Mouse (Mus musculus): Measurements from ENCODE around the gene Gm29797. TPM values are rescaled to one million over a fixed set of nuclear protein-coding genes. Genes with fewer than 3 reads are reported as not detected.

Gm29797 gene
- polyA plus RNA-seq, 1 experiment from 2014 or later: 0.21 TPM

DNA sequence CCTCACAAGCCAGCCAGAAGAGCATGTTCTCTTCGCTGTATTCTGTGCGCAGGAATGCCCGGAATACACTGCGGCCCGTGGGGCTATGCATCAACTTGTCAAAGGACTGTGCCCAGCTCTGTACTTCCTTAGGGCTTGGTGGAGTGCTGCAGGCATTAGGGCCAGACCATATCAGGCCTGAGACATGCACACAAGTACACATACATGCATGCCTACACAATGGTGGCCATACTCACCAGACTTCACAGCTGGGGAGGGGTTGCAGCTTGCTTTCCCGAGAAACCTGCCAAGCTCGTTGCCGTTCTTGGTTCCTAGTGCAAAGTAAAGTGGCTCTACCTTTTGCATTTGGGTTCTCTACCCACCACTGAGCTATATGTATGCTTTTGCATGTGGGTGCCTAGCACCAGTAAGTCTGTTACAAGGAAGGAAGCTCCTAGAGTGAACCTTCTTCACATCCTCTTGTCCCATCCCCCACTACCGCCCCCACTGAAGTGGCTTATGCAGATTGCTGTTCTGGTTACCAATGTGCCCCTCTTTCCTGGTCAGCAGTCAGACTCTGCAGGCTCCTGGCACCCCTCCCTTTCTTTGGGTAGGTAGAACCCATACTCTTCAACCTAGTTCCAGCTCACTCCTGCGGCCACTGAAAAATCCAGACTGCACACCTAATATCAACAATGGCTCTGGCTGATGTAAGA, 32.8 kb downstream of the Gm29797 start:
- no peak overlapping the region for H3K4me3 ChIP-seq (ENCODE audit: low read length)
- no peaks in the 10 kb centered on the region for H3K27me3 ChIP-seq (ENCODE audit: control insufficient read depth, insufficient read depth, low read depth, low read length)
- no peak overlapping the region for H3K4me2 ChIP-seq (ENCODE audit: low read depth, low read length)
- no peak overlapping the region for H3K9ac ChIP-seq (ENCODE audit: low read length)
- H3K9me3 ChIP-seq (ENCODE audit: control insufficient read depth, low read length): no peaks in the 10 kb centered on the region
- peaks cover 11% of the 10 kb centered on the region for H3K4me1 ChIP-seq (replicated peaks; ENCODE audit: control insufficient read depth, insufficient read depth, low read length)
- H3K27ac ChIP-seq (ENCODE audit: low read length): no peak overlapping the region
- 85% methylated on average over 10 of the region's 10 CpGs for WGBS
- peaks cover 11% of the 10 kb centered on the region for H3K36me3 ChIP-seq (ENCODE audit: control insufficient read depth, insufficient read depth, low read length)
- no peak for ATAC-seq (ENCODE audit: low read depth)

DNA sequence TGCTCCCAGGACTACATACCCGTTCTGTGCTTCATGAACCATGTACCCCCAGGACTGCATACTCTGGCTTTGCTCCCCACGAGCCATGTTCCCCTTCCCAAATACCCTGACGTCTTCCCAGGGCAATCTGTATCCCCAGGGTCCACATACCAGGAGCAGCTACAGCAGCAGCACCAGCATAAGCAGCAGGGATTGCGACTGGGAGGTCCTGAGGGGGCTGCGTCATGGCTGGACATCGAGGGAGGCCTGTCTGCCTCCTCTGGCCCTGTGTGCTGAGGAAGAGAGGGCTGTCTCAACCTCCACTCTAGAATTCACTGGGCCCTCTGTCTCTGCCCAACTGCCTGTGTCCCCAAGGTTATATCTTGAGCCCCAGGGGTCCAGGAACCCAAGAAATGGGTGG, 34.2 kb downstream of the Gm29797 start:
- H3K27ac ChIP-seq (ENCODE audit: low read length): no peak overlapping the region
- H3K9ac ChIP-seq (ENCODE audit: low read length): no peak overlapping the region
- peaks cover 11% of the 10 kb centered on the region for H3K4me1 ChIP-seq (replicated peaks; ENCODE audit: control insufficient read depth, insufficient read depth, low read length)
- ATAC-seq (ENCODE audit: low read depth): no peak
- H3K9me3 ChIP-seq (ENCODE audit: control insufficient read depth, low read length): no peaks in the 10 kb centered on the region
- H3K4me3 ChIP-seq (ENCODE audit: low read length): no peak overlapping the region
- 87% methylated on average over 6 of the region's 6 CpGs for WGBS
- peaks cover 11% of the 10 kb centered on the region for H3K36me3 ChIP-seq (ENCODE audit: control insufficient read depth, insufficient read depth, low read length)
- H3K4me2 ChIP-seq (ENCODE audit: low read depth, low read length): no peak overlapping the region
- no peaks in the 10 kb centered on the region for H3K27me3 ChIP-seq (ENCODE audit: control insufficient read depth, insufficient read depth, low read depth, low read length)

DNA sequence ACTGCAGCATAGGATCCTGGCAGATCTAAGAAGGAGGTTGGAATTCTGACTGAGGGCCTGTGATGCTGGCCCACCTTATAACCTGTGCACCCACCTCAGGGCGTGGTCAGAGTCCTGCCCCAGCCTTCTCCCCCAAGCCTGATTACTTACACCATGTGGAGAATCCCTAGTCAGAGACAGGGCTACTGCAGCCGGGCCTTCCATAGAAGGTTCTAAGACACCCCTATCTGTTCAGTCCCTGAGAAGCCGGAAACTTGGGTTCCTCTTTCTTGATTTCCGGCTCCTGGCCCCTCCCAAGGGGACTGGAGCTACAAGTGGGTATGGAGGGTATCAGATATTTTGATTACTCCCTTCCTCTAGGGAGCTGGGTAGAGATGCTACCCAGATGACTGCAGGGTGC, 34.7 kb downstream of the Gm29797 start:
- ATAC-seq (ENCODE audit: low read depth): no peak
- H3K9me3 ChIP-seq (ENCODE audit: control insufficient read depth, low read length): no peaks in the 10 kb centered on the region
- WGBS: 90% methylated on average over 4 of the region's 4 CpGs
- H3K27me3 ChIP-seq (ENCODE audit: control insufficient read depth, insufficient read depth, low read depth, low read length): no peaks in the 10 kb centered on the region
- peaks cover 10% of the 10 kb centered on the region for H3K36me3 ChIP-seq (ENCODE audit: control insufficient read depth, insufficient read depth, low read length)
- no peak overlapping the region for H3K4me3 ChIP-seq (ENCODE audit: low read length)
- no peak overlapping the region for H3K27ac ChIP-seq (ENCODE audit: low read length)
- no peak overlapping the region for H3K9ac ChIP-seq (ENCODE audit: low read length)
- H3K4me1 ChIP-seq (replicated peaks; ENCODE audit: control insufficient read depth, insufficient read depth, low read length): peaks cover 11% of the 10 kb centered on the region
- no peak overlapping the region for H3K4me2 ChIP-seq (ENCODE audit: low read depth, low read length)

DNA sequence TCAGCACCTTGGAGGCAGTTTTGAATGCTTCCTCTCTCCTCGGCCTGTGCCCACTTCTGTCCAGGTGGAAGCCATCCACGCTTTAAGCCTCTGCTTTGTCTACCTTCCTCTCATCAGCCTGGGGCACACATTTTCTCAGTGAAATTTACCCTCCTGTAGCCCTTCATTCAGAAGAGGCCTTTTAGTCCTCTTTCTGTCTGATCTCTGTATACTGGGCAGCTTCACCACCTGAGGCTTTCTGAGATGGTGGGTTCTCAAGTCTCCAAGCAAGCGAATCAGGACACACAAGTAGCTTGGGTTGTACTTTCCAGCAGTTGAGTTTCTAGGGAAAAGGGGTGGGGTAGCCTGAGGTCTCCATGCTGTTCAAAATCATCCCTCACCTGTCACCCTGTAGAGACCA, 35.5 kb downstream of the Gm29797 start:
- H3K27me3 ChIP-seq (ENCODE audit: control insufficient read depth, insufficient read depth, low read depth, low read length): no peaks in the 10 kb centered on the region
- peak overlapping the region; percentile 82; the same call in 1 of the 2 replicates for H3K9ac ChIP-seq (ENCODE audit: low read length)
- 79% methylated on average over 3 of the region's 3 CpGs for WGBS
- H3K27ac ChIP-seq (ENCODE audit: low read length): no peak overlapping the region
- ATAC-seq (ENCODE audit: low read depth): no peak
- H3K4me3 ChIP-seq (ENCODE audit: low read length): no peak overlapping the region; the same call in 1 of the 2 replicates
- H3K4me1 ChIP-seq (replicated peaks; ENCODE audit: control insufficient read depth, insufficient read depth, low read length): peaks cover 11% of the 10 kb centered on the region
- H3K4me2 ChIP-seq (ENCODE audit: low read depth, low read length): peak overlapping the region; percentile 91; the same call in 1 of the 2 replicates
- no peaks in the 10 kb centered on the region for H3K9me3 ChIP-seq (ENCODE audit: control insufficient read depth, low read length)
- peaks cover 6% of the 10 kb centered on the region for H3K36me3 ChIP-seq (ENCODE audit: control insufficient read depth, insufficient read depth, low read length)

DNA sequence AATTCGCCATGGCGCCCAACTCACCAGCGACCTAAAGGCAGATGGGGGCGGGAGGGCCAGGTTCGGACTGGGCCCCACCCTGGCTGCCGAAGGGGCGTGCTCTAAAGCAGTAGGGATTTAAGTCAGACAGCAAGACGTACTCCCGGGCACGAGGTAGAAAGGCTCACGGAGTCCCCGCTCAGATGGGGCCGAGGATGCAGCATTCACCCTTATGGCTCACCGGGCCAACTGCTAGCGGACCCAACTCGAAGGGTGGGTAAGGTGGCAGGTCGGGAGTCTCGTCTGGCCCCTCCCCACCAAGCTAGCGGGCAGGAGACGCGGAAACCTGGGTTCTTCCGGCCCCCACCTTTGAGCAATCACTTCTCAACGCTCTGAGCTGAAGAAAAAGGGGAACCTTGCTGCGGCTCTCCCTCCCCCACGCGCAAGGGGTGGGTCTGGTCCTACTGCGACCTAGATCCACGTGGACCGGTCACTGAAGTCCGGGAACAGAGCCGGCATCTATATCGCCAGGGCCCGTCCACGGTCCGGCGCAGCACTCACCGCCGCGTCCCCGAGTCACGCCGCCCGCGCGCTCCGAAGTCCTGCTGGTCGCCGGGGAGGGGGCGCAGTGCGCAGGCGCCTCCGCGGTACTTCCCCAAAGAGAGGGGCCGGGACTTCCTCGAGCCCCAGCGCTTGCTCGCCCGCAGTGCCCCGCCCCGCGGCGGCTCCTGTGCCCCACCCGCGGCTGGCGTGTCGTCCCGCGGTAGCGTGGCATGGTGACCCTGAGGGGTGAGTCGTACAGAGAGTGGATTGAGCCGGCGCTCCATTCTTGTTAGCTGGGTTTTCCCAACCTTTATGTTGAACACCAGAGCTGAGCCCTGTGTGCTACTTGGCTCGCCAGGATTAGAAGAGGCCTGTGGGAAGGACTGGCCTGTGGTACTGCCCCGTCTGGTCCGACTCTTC, 36.8 kb downstream of the Gm29797 start, which contains the start of gene Rgs19:
TSS of gene Rgs19 (minus strand) at position 639 of the 942 bp plus-strand sequence.
- peak within 1 kb of the TSS; percentile 82 for H3K9ac ChIP-seq (ENCODE audit: low read length)
- peak within 1 kb of the TSS; percentile 91 for H3K4me2 ChIP-seq (ENCODE audit: low read depth, low read length)
- H3K9me3 ChIP-seq (ENCODE audit: control insufficient read depth, low read length): no peaks in the 10 kb centered on the region
- H3K27ac ChIP-seq (ENCODE audit: low read length): peak within 1 kb of the TSS; percentile 56
- no peaks in the 10 kb centered on the region for H3K27me3 ChIP-seq (ENCODE audit: control insufficient read depth, insufficient read depth, low read depth, low read length)
- H3K4me1 ChIP-seq (replicated peaks; ENCODE audit: control insufficient read depth, insufficient read depth, low read length): peaks cover 11% of the 10 kb centered on the region
- under 1% methylated on average over 61 of the region's 75 CpGs for WGBS
- peak; percentile 94 for ATAC-seq (ENCODE audit: low read depth)
- H3K36me3 ChIP-seq (ENCODE audit: control insufficient read depth, insufficient read depth, low read length): peaks cover 3% of the 10 kb centered on the region; the same call in 1 of the 2 replicates
- peak within 1 kb of the TSS; percentile 74 for H3K4me3 ChIP-seq (ENCODE audit: low read length)

DNA sequence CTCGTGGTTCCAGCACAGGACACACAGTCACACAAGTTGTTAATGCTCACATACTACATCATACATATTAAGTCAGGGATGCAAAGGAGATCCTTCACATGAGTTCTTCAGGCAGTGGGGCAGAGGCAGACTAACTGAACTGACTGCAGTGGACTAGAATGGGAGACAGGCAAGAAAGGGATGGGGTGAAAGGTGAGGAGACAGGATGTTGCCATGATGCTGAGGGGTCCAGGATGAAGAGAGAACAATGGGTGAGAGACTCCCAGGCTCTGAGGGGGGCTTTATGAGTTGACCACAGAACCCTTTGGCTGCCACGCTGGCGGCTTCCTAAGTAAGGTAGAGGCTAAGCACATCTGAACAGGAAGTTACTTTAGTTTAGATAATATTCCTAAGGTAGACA, 37.7 kb downstream of the Gm29797 start:
- no peak overlapping the region for H3K27ac ChIP-seq (ENCODE audit: low read length)
- peaks cover 11% of the 10 kb centered on the region for H3K4me1 ChIP-seq (replicated peaks; ENCODE audit: control insufficient read depth, insufficient read depth, low read length)
- H3K9ac ChIP-seq (ENCODE audit: low read length): no peak overlapping the region
- no peaks in the 10 kb centered on the region for H3K9me3 ChIP-seq (ENCODE audit: control insufficient read depth, low read length)
- no peak for ATAC-seq (ENCODE audit: low read depth)
- no peak overlapping the region for H3K4me3 ChIP-seq (ENCODE audit: low read length)
- H3K4me2 ChIP-seq (ENCODE audit: low read depth, low read length): peak overlapping the region; percentile 91
- no peaks in the 10 kb centered on the region for H3K36me3 ChIP-seq (ENCODE audit: control insufficient read depth, insufficient read depth, low read length)
- WGBS: 87% methylated on average over 3 of the region's 3 CpGs
- no peaks in the 10 kb centered on the region for H3K27me3 ChIP-seq (ENCODE audit: control insufficient read depth, insufficient read depth, low read depth, low read length)

DNA sequence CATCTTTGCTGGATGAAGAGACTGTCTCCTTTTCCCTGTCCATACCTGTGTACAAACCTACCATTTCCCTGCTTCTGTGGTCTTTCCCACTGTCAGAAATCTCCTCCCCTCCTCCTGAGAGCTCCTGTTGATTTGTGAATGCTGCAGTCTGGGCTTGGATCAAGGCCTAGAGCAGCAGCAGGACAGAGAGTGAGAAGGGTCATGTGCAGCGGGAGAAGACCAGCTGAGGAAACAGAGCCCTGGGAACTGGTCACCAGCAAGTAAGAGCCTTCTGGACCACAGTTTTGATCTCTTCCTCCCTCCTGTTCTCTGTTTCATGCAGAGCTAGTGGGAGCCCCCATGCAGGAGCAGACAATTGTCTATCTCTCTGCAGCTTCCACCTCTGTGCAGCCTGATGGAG, 38.9 kb downstream of the Gm29797 start:
- H3K36me3 ChIP-seq (ENCODE audit: control insufficient read depth, insufficient read depth, low read length): no peaks in the 10 kb centered on the region
- H3K4me2 ChIP-seq (ENCODE audit: low read depth, low read length): no peak overlapping the region
- no peak overlapping the region for H3K27ac ChIP-seq (ENCODE audit: low read length)
- H3K4me1 ChIP-seq (replicated peaks; ENCODE audit: control insufficient read depth, insufficient read depth, low read length): peaks cover 11% of the 10 kb centered on the region
- 54% methylated on average over 1 of the region's 1 CpGs for WGBS
- H3K4me3 ChIP-seq (ENCODE audit: low read length): no peak overlapping the region
- no peaks in the 10 kb centered on the region for H3K9me3 ChIP-seq (ENCODE audit: control insufficient read depth, low read length)
- H3K27me3 ChIP-seq (ENCODE audit: control insufficient read depth, insufficient read depth, low read depth, low read length): no peaks in the 10 kb centered on the region
- H3K9ac ChIP-seq (ENCODE audit: low read length): no peak overlapping the region
- ATAC-seq (ENCODE audit: low read depth): no peak

DNA sequence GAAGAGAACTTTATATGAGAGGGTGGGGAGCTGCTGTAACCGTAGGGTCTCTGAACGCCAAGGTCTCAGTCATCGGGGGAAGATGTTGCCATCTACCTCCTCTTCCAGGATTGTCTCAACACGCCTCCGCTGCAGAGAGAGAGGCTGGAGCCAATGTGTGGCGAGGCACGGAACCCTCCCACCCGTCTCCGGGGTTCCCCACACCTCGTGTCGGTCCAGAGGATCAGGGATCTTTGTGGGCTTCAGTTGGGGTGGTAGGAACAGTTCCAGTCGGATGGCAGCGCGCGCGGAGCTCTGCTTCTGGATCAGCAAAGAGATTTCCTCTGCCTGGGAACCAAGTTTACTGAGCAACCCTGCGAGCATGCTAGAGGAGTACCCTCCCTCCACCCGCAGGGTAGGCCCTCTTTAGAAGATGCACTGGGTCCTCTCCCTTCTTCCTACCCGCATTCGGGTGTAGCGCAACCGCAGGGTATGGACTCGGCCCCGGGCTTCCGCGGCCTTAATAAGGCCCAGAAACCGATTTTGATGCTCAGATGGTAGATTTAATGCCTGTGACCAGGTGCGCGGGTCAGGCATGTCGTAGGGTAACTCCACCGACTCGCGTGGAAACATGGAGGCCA, 40.1 kb downstream of the Gm29797 start:
- no peak overlapping the region for H3K9ac ChIP-seq (ENCODE audit: low read length)
- no peak overlapping the region for H3K4me2 ChIP-seq (ENCODE audit: low read depth, low read length)
- no peak for ATAC-seq (ENCODE audit: low read depth)
- H3K36me3 ChIP-seq (ENCODE audit: control insufficient read depth, insufficient read depth, low read length): no peaks in the 10 kb centered on the region
- H3K4me1 ChIP-seq (replicated peaks; ENCODE audit: control insufficient read depth, insufficient read depth, low read length): peaks cover 11% of the 10 kb centered on the region
- 68% methylated on average over 33 of the region's 33 CpGs for WGBS
- no peak overlapping the region for H3K27ac ChIP-seq (ENCODE audit: low read length)
- H3K27me3 ChIP-seq (ENCODE audit: control insufficient read depth, insufficient read depth, low read depth, low read length): no peaks in the 10 kb centered on the region
- H3K4me3 ChIP-seq (ENCODE audit: low read length): no peak overlapping the region
- no peaks in the 10 kb centered on the region for H3K9me3 ChIP-seq (ENCODE audit: control insufficient read depth, low read length)

DNA sequence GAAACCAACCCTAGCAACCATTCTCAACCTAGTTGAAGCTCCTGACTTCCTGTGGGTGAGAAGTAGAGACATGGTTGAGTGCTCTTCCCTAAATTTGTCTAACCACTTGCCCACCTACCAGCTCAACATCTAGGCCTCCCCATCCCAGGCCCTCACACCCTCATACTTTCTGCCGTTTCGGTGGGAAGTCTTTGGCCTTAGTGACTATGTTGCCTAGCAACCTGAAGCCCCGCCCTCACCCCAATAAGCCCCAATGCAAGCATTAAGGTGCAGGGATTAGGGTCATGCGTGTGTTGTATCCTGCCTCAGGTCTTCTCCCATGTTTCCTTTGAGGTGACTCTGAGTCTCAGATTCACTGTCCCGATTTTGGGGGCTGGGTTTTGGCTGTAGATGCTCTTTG, 41.4 kb downstream of the Gm29797 start, which contains the start of gene Lkaaear1:
TSS of gene Lkaaear1 (minus strand) at position 202 of the 400 bp plus-strand sequence.
- WGBS: 47% methylated on average over 5 of the region's 5 CpGs
- Histone ChIP-seq H3K36me3 (ENCODE audit: control insufficient read depth, insufficient read depth, low read length) (no peaks in the 10 kb centered on the region), H3K4me1 (replicated peaks; ENCODE audit: control insufficient read depth, insufficient read depth, low read length) (no peaks in the 10 kb centered on the region; the same call in 1 of the 2 replicates), H3K27me3 (ENCODE audit: control insufficient read depth, insufficient read depth, low read depth, low read length) (no peaks in the 10 kb centered on the region), H3K27ac (ENCODE audit: low read length) (no peak within 1 kb of the TSS), H3K9ac (ENCODE audit: low read length) (no peak within 1 kb of the TSS), H3K4me3 (ENCODE audit: low read length) (no peak within 1 kb of the TSS), H3K4me2 (ENCODE audit: low read depth, low read length) (no peak within 1 kb of the TSS), H3K9me3 (ENCODE audit: control insufficient read depth, low read length) (no peaks in the 10 kb centered on the region)
- ATAC-seq (ENCODE audit: low read depth): no peak

Data from lung, embryonic 16.5 days (tissue).